Comparison of ENCODE assay signal across 15 mouse cellular contexts in the genomic region with DNA sequence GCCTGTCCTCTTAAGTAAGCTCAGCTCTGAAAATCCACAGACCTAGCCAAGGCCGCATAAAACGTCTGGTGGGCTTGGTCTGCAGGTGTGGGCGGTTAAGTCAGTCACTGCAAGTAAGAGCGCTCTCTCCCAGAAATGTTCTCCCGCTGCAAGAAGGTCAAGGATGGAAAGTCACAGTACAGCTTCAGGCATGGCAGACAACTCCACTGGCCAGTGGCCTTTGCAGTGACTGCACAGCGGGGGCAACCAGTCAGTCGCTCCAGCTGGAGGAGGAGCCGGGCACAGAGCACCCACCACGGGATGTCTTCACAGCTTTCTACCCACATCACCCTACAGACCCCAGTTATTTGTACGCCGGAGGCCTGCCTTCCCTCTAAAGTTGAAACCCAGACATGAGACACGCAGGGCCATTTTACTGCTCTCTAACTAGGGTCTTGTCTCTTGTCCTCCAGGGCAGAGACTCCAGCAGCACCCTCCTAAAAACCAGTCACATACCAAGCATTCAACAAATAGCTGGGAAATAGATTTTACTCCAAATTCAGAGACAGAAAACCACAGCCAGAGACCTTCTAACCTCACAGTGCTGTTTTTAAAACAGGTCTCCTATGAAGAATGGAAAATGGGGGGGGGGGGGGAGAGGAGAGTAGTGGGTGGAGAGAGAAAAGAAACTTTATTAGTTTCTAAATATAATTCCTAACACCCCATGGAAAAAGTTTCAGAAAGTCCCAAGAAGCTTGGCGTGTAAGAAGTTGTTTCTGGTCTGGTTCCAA. TPM values are rescaled to one million over a fixed set of nuclear protein-coding genes. Genes with fewer than 3 reads are reported as not detected.
DNase-seq lines count a peak whose midpoint lies in the region; ATAC-seq and TF ChIP-seq lines count a peak whose summit lies in the region.
"Had no signal": no experiment of that assay in that cellular context is flagged by ENCODE, and none has a peak within 500 bp of the region (broad histone marks: within the 10 kb centered on the region; RNA-seq: fewer than 3 reads in every experiment).

No protein-coding gene starts in this region.

- DNase-seq in heart, postnatal 14 days: no peak
- DNase-seq in left cerebral cortex, adult 2 months (ENCODE audit: extremely low spot score in 1 of 2, low spot score in 2 of 2): no peak
- DNase-seq in left cerebral cortex, postnatal 36 days (ENCODE audit: low spot score in 2 of 2): no peak
- DNase-seq in adipocyte (ENCODE audit: low spot score): no peak
- no peak for DNase-seq in midbrain, embryonic 14.5 days
- DNase-seq: heart, postnatal 4 days; kidney, adult 8-10 months; lung, adult 18-20 months; right cerebral cortex, postnatal 14 days had no signal

- H3K36me3 ChIP-seq in heart, embryonic 12.5 days: peaks cover 80% of the 10 kb centered on the region
- H3K36me3 ChIP-seq in limb, embryonic 13.5 days: peaks cover 66% of the 10 kb centered on the region
- H3K36me3 ChIP-seq in midbrain, embryonic 14.5 days (ENCODE audit: control insufficient read depth, insufficient read depth, low read length): peaks cover 29% of the 10 kb centered on the region

- H3K4me1 ChIP-seq in heart, embryonic 12.5 days (replicated peaks): peaks cover 71% of the 10 kb centered on the region
- peaks cover 41% of the 10 kb centered on the region for H3K4me1 ChIP-seq in limb, embryonic 13.5 days
- 0 out of 2 replicates have a peak, but pooled peaks cover 5% of the 10 kb centered on the region for H3K4me1 ChIP-seq in midbrain, embryonic 14.5 days (ENCODE audit: control insufficient read depth, insufficient read depth, low read length)

- intact Hi-C loops in heart, postnatal 14 days (cut with DNase I): no loop called here
- intact Hi-C loops in left cerebral cortex, adult 2 months (cut with DNase I): no loop called here
- intact Hi-C loops in left cerebral cortex, postnatal 36 days (cut with DNase I): no loop called here

- no peak for TF ChIP-seq CTCF in left cerebral cortex, adult 2 months (IDR thresholded peaks at IDR 0.05)

- WGBS in heart, embryonic 12.5 days: 82% methylated on average over 13 of the region's 13 CpGs
- 82% methylated on average over 13 of the region's 13 CpGs for WGBS in limb, embryonic 13.5 days
- WGBS in midbrain, embryonic 14.5 days: 94% methylated on average over 13 of the region's 13 CpGs

- no peaks in the 10 kb centered on the region for H3K9me3 ChIP-seq in heart, embryonic 12.5 days (replicated peaks)
- H3K9me3 ChIP-seq in limb, embryonic 13.5 days: no peaks in the 10 kb centered on the region
- no peaks in the 10 kb centered on the region for H3K9me3 ChIP-seq in midbrain, embryonic 14.5 days (ENCODE audit: control insufficient read depth, low read length)
- H3K9me3 ChIP-seq: neural tube, embryonic 13.5 days had no signal

- peak overlapping the region; percentile 100; the same call in 1 of the 2 replicates for H3K27ac ChIP-seq in heart, embryonic 12.5 days (ENCODE audit: poor library complexity, severe bottlenecking)
- H3K27ac ChIP-seq in left cerebral cortex, adult 2 months: peak overlapping the region; percentile 53
- peak overlapping the region; percentile 28; the same call in 1 of the 2 replicates for H3K27ac ChIP-seq in limb, embryonic 13.5 days
- H3K27ac ChIP-seq in midbrain, embryonic 14.5 days (replicated peaks; ENCODE audit: low read depth, low read length): no peak overlapping the region

- no peak for ATAC-seq in heart, embryonic 12.5 days (ENCODE audit: insufficient number of reproducible peaks, low FRiP score)
- ATAC-seq in limb, embryonic 13.5 days (ENCODE audit: low FRiP score, low read depth): no peak
- no peak for ATAC-seq in midbrain, embryonic 14.5 days (ENCODE audit: low FRiP score, low TSS enrichment)
- ATAC-seq: forebrain, embryonic 16.5 days had no signal

- no peaks in the 10 kb centered on the region for H3K27me3 ChIP-seq in heart, embryonic 12.5 days (replicated peaks)
- H3K27me3 ChIP-seq in limb, embryonic 13.5 days: no peaks in the 10 kb centered on the region
- no peaks in the 10 kb centered on the region for H3K27me3 ChIP-seq in midbrain, embryonic 14.5 days (ENCODE audit: control insufficient read depth, insufficient read depth, low read length)
- H3K27me3 ChIP-seq: neural tube, embryonic 13.5 days had no signal

- no peak overlapping the region for H3K4me2 ChIP-seq in heart, embryonic 12.5 days
- H3K4me2 ChIP-seq in limb, embryonic 13.5 days (replicated peaks): no peak overlapping the region
- no peak overlapping the region for H3K4me2 ChIP-seq in midbrain, embryonic 14.5 days (ENCODE audit: low read length)
- H3K4me2 ChIP-seq: neural tube, embryonic 13.5 days had no signal

- H3K9ac ChIP-seq in heart, embryonic 12.5 days: 0 out of 2 replicates have a peak overlapping the region, but pooled peaks have one; percentile 37
- H3K9ac ChIP-seq in limb, embryonic 13.5 days: 0 out of 2 replicates have a peak overlapping the region, but pooled peaks have one; percentile 20
- H3K9ac ChIP-seq in midbrain, embryonic 14.5 days (replicated peaks; ENCODE audit: low read length): no peak overlapping the region
- H3K9ac ChIP-seq: neural tube, embryonic 13.5 days had no signal

- no peak overlapping the region for H3K4me3 ChIP-seq in heart, embryonic 12.5 days
- no peak overlapping the region for H3K4me3 ChIP-seq in left cerebral cortex, adult 2 months
- no peak overlapping the region for H3K4me3 ChIP-seq in limb, embryonic 13.5 days
- no peak overlapping the region for H3K4me3 ChIP-seq in midbrain, embryonic 14.5 days (replicated peaks; ENCODE audit: low read depth, low read length)
- H3K4me3 ChIP-seq: neural tube, embryonic 13.5 days had no signal

RNA-seq across cellular contexts. Expression of a gene that starts 37.5 kb away (rescaled TPM):
- 0.65 and 0.74 TPM in 2 replicates for polyA plus RNA-seq in heart, embryonic 12.5 days (2016; fragmentation: Nextera tagmentation; extraction: Ambion mirVana)
- not detected for total RNA-seq in heart, postnatal 14 days (2021)
- 1 to 10 TPM; 5.1 to 5.8 TPM for total RNA-seq in left cerebral cortex, adult 2 months (2021)
- total RNA-seq in left cerebral cortex, postnatal 36 days (2021): 1 to 10 TPM; 4.0 TPM
- polyA plus RNA-seq in limb, embryonic 13.5 days (2015; fragmentation: Nextera tagmentation; extraction: Ambion mirVana): 0.18 TPM in 1 of 2 replicates, not detected in the other
- polyA plus RNA-seq in midbrain, embryonic 14.5 days (2014; fragmentation: Nextera tagmentation; extraction: Ambion mirVana): 0.11 TPM in 2 replicates
- total RNA-seq: granulocyte monocyte progenitor cell, adult 5-6 weeks had no signal
- polyA plus RNA-seq: liver, adult 2 months; neural tube, embryonic 13.5 days had no signal

RNA-seq across cellular contexts. Expression of a gene that starts 47.7 kb away (rescaled TPM):
- 41.9 and 42.0 TPM in 2 replicates for polyA plus RNA-seq in heart, embryonic 12.5 days (2016; fragmentation: Nextera tagmentation; extraction: Ambion mirVana)
- 100 to 1,000 TPM; 140 to 172 TPM for total RNA-seq in heart, postnatal 14 days (2021)
- 10 to 100 TPM; 81.2 to 91.4 TPM for total RNA-seq in left cerebral cortex, adult 2 months (2021)
- 10 to 100 TPM; 58.0 to 77.6 TPM for total RNA-seq in left cerebral cortex, postnatal 36 days (2021)
- 34.1 and 38.1 TPM in 2 replicates for polyA plus RNA-seq in limb, embryonic 13.5 days (2015; fragmentation: Nextera tagmentation; extraction: Ambion mirVana)
- 7.3 and 14.8 TPM in 2 replicates for polyA plus RNA-seq in midbrain, embryonic 14.5 days (2014; fragmentation: Nextera tagmentation; extraction: Ambion mirVana)

Comparison
In these comparisons a context has a peak if more than half of its experiments do, and no peak if none do; other contexts are left out.
1. RNA of a gene that starts 37.5 kb away (total RNA-seq): 5.1 to 5.8 TPM in left cerebral cortex, adult 2 months and 4.0 TPM in left cerebral cortex, postnatal 36 days; not detected in heart, postnatal 14 days; every median in the first group is over 4 times any median in the second.